Mouse (Mus musculus): ENCODE measurements at regions not wholly inside any gene's neighbourhood (a gene's known extent, or its start where the extent isn't known, plus 50 kb on each side); places are given as distances from the start of the nearest gene placed in this dataset.

DNA sequence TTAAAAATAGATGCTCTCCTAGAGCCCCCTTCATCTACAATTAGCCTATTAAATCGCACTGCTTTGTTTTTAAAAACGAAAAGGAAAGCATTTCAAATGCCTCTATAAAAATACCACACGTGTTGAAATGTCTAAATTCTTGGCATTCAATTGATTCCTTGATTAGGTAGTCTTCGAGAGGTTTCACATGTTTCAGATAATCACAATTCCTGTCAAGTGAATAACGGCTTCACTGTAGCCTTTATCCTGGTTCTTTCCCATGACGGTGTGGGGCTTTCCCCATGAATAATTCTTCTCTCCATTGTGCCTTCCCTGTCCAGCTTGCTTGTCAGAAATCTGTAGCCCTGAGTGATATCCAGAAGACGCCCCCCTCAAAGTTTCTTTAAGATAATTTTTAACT, 122.1 kb downstream of the Gm11146 start:
- TF ChIP-seq CTCF (IDR thresholded peaks at IDR 0.05; ENCODE audit: control insufficient read depth, insufficient read depth, insufficient read length) (no peak), MYOG (IDR thresholded peaks at IDR 0.05; ENCODE audit: control insufficient read depth, extremely low read depth, insufficient read length) (no peak), MAX (IDR thresholded peaks at IDR 0.05) (no peak), MYOD1 (IDR thresholded peaks at IDR 0.05; ENCODE audit: control insufficient read depth, insufficient read length, low read depth) (no peak)
